Comparison of ENCODE assay signal across 26 mouse cellular contexts in genomic region chr15:73906661-73907060, GRCm38 (mm10).
DNase-seq lines count a peak whose midpoint lies in the region; ATAC-seq and TF ChIP-seq lines count a peak whose summit lies in the region.
"Had no signal": no experiment of that assay in that cellular context is flagged by ENCODE, and none has a peak within 500 bp of the region (broad histone marks: within the 10 kb centered on the region; RNA-seq: fewer than 3 reads in every experiment).

No protein-coding gene starts in this region.

- 23% methylated on average over 1 of the region's 1 CpGs for WGBS in hindbrain, postnatal 0 days
- 27% methylated on average over 1 of the region's 1 CpGs for WGBS in hindbrain, embryonic 10.5 days
- WGBS in liver, embryonic 14.5 days (ENCODE audit: insufficient replicate concordance), result 27% methylated on average over 1 of the region's 1 CpGs
- 17% methylated on average over 1 of the region's 1 CpGs for WGBS in liver, embryonic 11.5 days
- 19% methylated on average over 1 of the region's 1 CpGs for WGBS in stomach, postnatal 0 days

- TF ChIP-seq CTCF in hindbrain, postnatal 0 days (IDR thresholded peaks at IDR 0.05; ENCODE audit: low read depth), result peak; percentile 31
- TF ChIP-seq CTCF in liver, embryonic 14.5 days (IDR thresholded peaks at IDR 0.05; ENCODE audit: low read depth), result 0 out of 2 replicates have a peak, but pooled peaks have one; percentile 5
- TF ChIP-seq CTCF in stomach, postnatal 0 days (IDR thresholded peaks at IDR 0.05; ENCODE audit: low read depth), result peak; percentile 40; the same call in 1 of the 2 replicates

- no peak overlapping the region for H3K4me2 ChIP-seq in hindbrain, postnatal 0 days (ENCODE audit: low read depth, low read length)
- no peak overlapping the region for H3K4me2 ChIP-seq in liver, embryonic 14.5 days (ENCODE audit: low read depth)
- no peak overlapping the region for H3K4me2 ChIP-seq in liver, embryonic 11.5 days
- no peak overlapping the region for H3K4me2 ChIP-seq in stomach, postnatal 0 days (replicated peaks; ENCODE audit: low read depth)
- H3K4me2 ChIP-seq: forebrain, embryonic 13.5 days; heart, embryonic 11.5 days; hindbrain, embryonic 14.5 days; liver, embryonic 15.5 days; midbrain, embryonic 15.5 days had no signal

- no peak overlapping the region for H3K4me3 ChIP-seq in hindbrain, postnatal 0 days (ENCODE audit: low read length)
- H3K4me3 ChIP-seq in hindbrain, embryonic 10.5 days, result no peak overlapping the region
- no peak overlapping the region for H3K4me3 ChIP-seq in liver, embryonic 14.5 days (ENCODE audit: insufficient read depth in 1 of 2, low read depth in 2 of 2, low read length in 2 of 2)
- H3K4me3 ChIP-seq in liver, embryonic 11.5 days (ENCODE audit: low read depth, low read length), result no peak overlapping the region
- H3K4me3 ChIP-seq in stomach, postnatal 0 days (ENCODE audit: low read depth, low read length), result no peak overlapping the region
- H3K4me3 ChIP-seq: forebrain, embryonic 13.5 days; liver, embryonic 15.5 days; midbrain, embryonic 15.5 days had no signal

- H3K27me3 ChIP-seq in hindbrain, postnatal 0 days (ENCODE audit: insufficient read depth, low read length), result no peaks in the 10 kb centered on the region
- H3K27me3 ChIP-seq in hindbrain, embryonic 10.5 days (ENCODE audit: insufficient read depth, poor library complexity, severe bottlenecking), result no peaks in the 10 kb centered on the region
- H3K27me3 ChIP-seq in liver, embryonic 14.5 days (ENCODE audit: control insufficient read depth, insufficient read depth, low read length), result no peaks in the 10 kb centered on the region
- H3K27me3 ChIP-seq in liver, embryonic 11.5 days (replicated peaks; ENCODE audit: control insufficient read depth, insufficient read depth, low read length), result no peaks in the 10 kb centered on the region
- H3K27me3 ChIP-seq in stomach, postnatal 0 days (ENCODE audit: control insufficient read depth, insufficient read depth, low read length), result no peaks in the 10 kb centered on the region
- H3K27me3 ChIP-seq: CH12.LX; forebrain, embryonic 13.5 days; liver, embryonic 15.5 days; midbrain, embryonic 15.5 days; Patski had no signal

- no peaks in the 10 kb centered on the region for H3K9me3 ChIP-seq in hindbrain, postnatal 0 days (ENCODE audit: low read length)
- H3K9me3 ChIP-seq in hindbrain, embryonic 10.5 days, result no peaks in the 10 kb centered on the region
- no peaks in the 10 kb centered on the region for H3K9me3 ChIP-seq in liver, embryonic 14.5 days (ENCODE audit: control insufficient read depth, low read length)
- H3K9me3 ChIP-seq in liver, embryonic 11.5 days (ENCODE audit: control insufficient read depth, low read length), result no peaks in the 10 kb centered on the region
- H3K9me3 ChIP-seq in stomach, postnatal 0 days (ENCODE audit: control insufficient read depth, low read length), result no peaks in the 10 kb centered on the region
- H3K9me3 ChIP-seq: forebrain, embryonic 13.5 days; liver, embryonic 15.5 days; midbrain, embryonic 15.5 days had no signal

- H3K36me3 ChIP-seq in hindbrain, postnatal 0 days (ENCODE audit: insufficient read depth, low read length), result no peaks in the 10 kb centered on the region
- H3K36me3 ChIP-seq in hindbrain, embryonic 10.5 days, result no peaks in the 10 kb centered on the region
- H3K36me3 ChIP-seq in liver, embryonic 14.5 days (replicated peaks; ENCODE audit: control insufficient read depth, insufficient read depth, low read depth), result no peaks in the 10 kb centered on the region
- no peaks in the 10 kb centered on the region for H3K36me3 ChIP-seq in liver, embryonic 11.5 days (ENCODE audit: control insufficient read depth, insufficient read depth, low read length)
- H3K36me3 ChIP-seq in stomach, postnatal 0 days (ENCODE audit: control insufficient read depth, insufficient read depth, low read length), result no peaks in the 10 kb centered on the region
- H3K36me3 ChIP-seq: G1E; liver, embryonic 15.5 days; midbrain, embryonic 15.5 days had no signal

- no peaks in the 10 kb centered on the region; the same call in 1 of the 2 replicates for H3K4me1 ChIP-seq in hindbrain, postnatal 0 days (ENCODE audit: insufficient read depth, low read length)
- H3K4me1 ChIP-seq in hindbrain, embryonic 10.5 days (replicated peaks), result no peaks in the 10 kb centered on the region
- no peaks in the 10 kb centered on the region for H3K4me1 ChIP-seq in liver, embryonic 14.5 days (replicated peaks; ENCODE audit: control insufficient read depth in 2 of 2, insufficient read depth in 2 of 2, low read length in 1 of 2)
- no peaks in the 10 kb centered on the region for H3K4me1 ChIP-seq in liver, embryonic 11.5 days (replicated peaks; ENCODE audit: control insufficient read depth, insufficient read depth, low read length)
- no peaks in the 10 kb centered on the region for H3K4me1 ChIP-seq in stomach, postnatal 0 days (replicated peaks; ENCODE audit: control insufficient read depth, insufficient read depth)
- H3K4me1 ChIP-seq: forebrain, embryonic 13.5 days; liver, embryonic 15.5 days; midbrain, embryonic 15.5 days had no signal

- TF ChIP-seq EP300 in liver, embryonic 14.5 days (IDR thresholded peaks at IDR 0.05; ENCODE audit: low read depth), result no peak
- TF ChIP-seq EP300 in stomach, postnatal 0 days (optimal IDR thresholded peaks at IDR 0.05), result no peak

- no peak for ATAC-seq in hindbrain, postnatal 0 days
- no peak for ATAC-seq in liver, embryonic 14.5 days (ENCODE audit: insufficient read depth)
- ATAC-seq in liver, embryonic 11.5 days (replicated peaks; ENCODE audit: low FRiP score), result no peak
- no peak for ATAC-seq in stomach, postnatal 0 days (ENCODE audit: low FRiP score, low TSS enrichment)
- ATAC-seq: forebrain, embryonic 13.5 days; inflammation-experienced regulatory T-cells, adult 6 months; midbrain, embryonic 15.5 days; Patski had no signal

- no peak for DNase-seq in hindbrain, postnatal 0 days (ENCODE audit: low spot score)
- DNase-seq in hindbrain, embryonic 10.5 days (ENCODE audit: low spot score), result no peak
- no peak for DNase-seq in liver, embryonic 14.5 days (ENCODE audit: low read depth in 3 of 3, low spot score in 3 of 3)
- no peak for DNase-seq in liver, embryonic 11.5 days (ENCODE audit: low spot score)
- DNase-seq in retina, embryonic 14.5 days (ENCODE audit: low spot score), result peak; percentile 18
- no peak for DNase-seq in retina, postnatal 1 day
- no peak for DNase-seq in stomach, postnatal 0 days (ENCODE audit: low spot score)
- no peak for DNase-seq in layer of hippocampus, postnatal 25 days (ENCODE audit: extremely low spot score in 1 of 2, low spot score in 1 of 2)
- DNase-seq: adrenal gland, postnatal 14 days; cerebellum, adult 11-12 months; cerebellum, adult 9-11 months; gastrocnemius, postnatal 10 days; heart, postnatal 4 days; kidney, adult 2 months; layer of hippocampus, adult 9-11 months; left cerebral cortex, postnatal 4 days; right cerebral cortex, postnatal 4 days had no signal

- no peak overlapping the region for H3K27ac ChIP-seq in hindbrain, postnatal 0 days
- H3K27ac ChIP-seq in hindbrain, embryonic 10.5 days, result no peak overlapping the region
- no peak overlapping the region for H3K27ac ChIP-seq in liver, embryonic 14.5 days
- H3K27ac ChIP-seq in liver, embryonic 11.5 days (ENCODE audit: low read depth, low read length), result no peak overlapping the region
- H3K27ac ChIP-seq in stomach, postnatal 0 days (replicated peaks), result no peak overlapping the region
- H3K27ac ChIP-seq: forebrain, embryonic 13.5 days; hindbrain, embryonic 14.5 days; liver, embryonic 15.5 days; midbrain, embryonic 15.5 days had no signal

- no peak overlapping the region for H3K9ac ChIP-seq in hindbrain, postnatal 0 days (replicated peaks; ENCODE audit: low read length)
- no peak overlapping the region for H3K9ac ChIP-seq in liver, embryonic 14.5 days (replicated peaks)
- no peak overlapping the region for H3K9ac ChIP-seq in liver, embryonic 11.5 days (ENCODE audit: low read depth, low read length)
- no peak overlapping the region for H3K9ac ChIP-seq in stomach, postnatal 0 days (ENCODE audit: low read length)
- H3K9ac ChIP-seq: forebrain, embryonic 13.5 days; hindbrain, embryonic 14.5 days; liver, embryonic 15.5 days; midbrain, embryonic 15.5 days had no signal
